Mouse (Mus musculus) forebrain, embryonic 13.5 days (tissue): Measurements from ENCODE around the gene Agpat3. TPM values are rescaled to one million over a fixed set of nuclear protein-coding genes. Genes with fewer than 3 reads are reported as not detected.

ENCODE experiments used
- ATAC-seq: fragments of 200-750 bp; cut with Nextera tagmentation; 2 replicates; pipeline ENCODE4 v1.8.0; 2017
- H3K27ac ChIP-seq: fragments of 300-500 bp; sonication (generic); 2 replicates; pipeline ENCODE4 v1.5.1; 2015; ENCODE audit warnings: inconsistent platforms, mild to moderate bottlenecking, moderate library complexity
- H3K27me3 ChIP-seq: fragments of 300-500 bp; sonication (generic); 2 replicates; pipeline ENCODE4 v1.6.1; 2015; ENCODE audit warnings: mild to moderate bottlenecking, inconsistent platforms
- H3K36me3 ChIP-seq: fragments of 300-500 bp; sonication (generic); 2 replicates; pipeline ENCODE4 v1.6.1; 2015; ENCODE audit warnings: mild to moderate bottlenecking, inconsistent platforms; ENCODE audit not compliant: poor library complexity, severe bottlenecking
- H3K4me1 ChIP-seq: fragments of 300-500 bp; sonication (generic); 2 replicates; pipeline ENCODE4 v1.6.1; 2015; ENCODE audit warnings: inconsistent platforms
- H3K4me2 ChIP-seq: fragments of 300-500 bp; sonication (generic); 2 replicates; pipeline ENCODE4 v1.6.1; 2015; ENCODE audit warnings: inconsistent platforms, mild to moderate bottlenecking, moderate library complexity
- H3K4me3 ChIP-seq: fragments of 300-500 bp; sonication (generic); 2 replicates; pipeline ENCODE4 v1.5.1; 2015; ENCODE audit warnings: mild to moderate bottlenecking, inconsistent platforms
- H3K9ac ChIP-seq: fragments of 300-500 bp; sonication (generic); 2 replicates; pipeline ENCODE4 v1.6.1; 2015; ENCODE audit warnings: mild to moderate bottlenecking, inconsistent platforms
- H3K9me3 ChIP-seq: fragments of 300-500 bp; sonication (generic); replicated peaks from 2 replicates; pipeline ENCODE4 v1.6.1; 2016; ENCODE audit warnings: inconsistent platforms
- WGBS: fragments of 180-500 bp; shearing (Covaris S2); methylation state at CpG from one replicate; pipeline ENCODE4 v1.1.7; 2015; 5-methylcytosine and 5-hydroxymethylcytosine counted together
- polyA plus RNA-seq: library from polyadenylated mRNA; unstranded; fragments of >200 nt; fragmentation: Nextera tagmentation; extraction: Ambion mirVana; gene quantifications from 2 replicates; pipeline ENCODE4 v1.2.1, GENCODE M21; 2015

Gene Agpat3
- polyA plus RNA-seq, 1 experiment from 2014 or later, result 50.0 TPM

DNA sequence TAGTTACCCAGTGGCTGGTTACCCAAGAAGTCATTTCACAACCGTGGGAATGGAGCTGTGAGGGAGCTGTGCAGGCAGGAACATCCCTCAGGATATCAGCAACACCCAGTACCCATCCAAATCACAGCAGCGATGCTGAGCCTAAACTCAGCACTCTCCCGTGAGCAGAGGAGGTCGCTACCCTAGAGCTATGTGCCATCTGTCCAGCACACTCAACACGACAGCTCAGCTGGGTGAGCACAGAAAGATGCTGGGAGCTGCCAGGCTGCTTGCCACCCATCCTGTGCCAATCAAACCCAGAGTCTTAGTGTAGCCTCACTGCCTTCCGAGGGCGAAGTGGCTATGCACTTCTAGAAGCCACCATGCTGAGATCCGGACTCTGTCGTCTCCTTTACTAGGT is 32.3 kb downstream of the Agpat3 start:
- Histone ChIP-seq H3K9ac (no peak overlapping the region), H3K27me3 (no peaks in the 10 kb centered on the region), H3K27ac (0 out of 2 replicates have a peak overlapping the region, but pooled peaks have one; percentile 31), H3K4me2 (no peak overlapping the region), H3K4me3 (no peak overlapping the region), H3K9me3 (no peaks in the 10 kb centered on the region), H3K36me3 (peaks cover 9% of the 10 kb centered on the region; the same call in 1 of the 2 replicates), H3K4me1 (peaks cover 27% of the 10 kb centered on the region)
- WGBS, result 82% methylated on average over 9 of the region's 9 CpGs
- peak; percentile 55; the same call in 1 of the 2 replicates for ATAC-seq

- no peaks in the 10 kb centered on the region for H3K9me3 ChIP-seq
- peaks cover 11% of the 10 kb centered on the region for H3K4me1 ChIP-seq
- 90% methylated on average over 11 of the region's 11 CpGs for WGBS
- H3K36me3 ChIP-seq, result peaks cover 4% of the 10 kb centered on the region
- H3K27ac ChIP-seq, result no peak overlapping the region
- H3K4me3 ChIP-seq, result no peak overlapping the region
- H3K4me2 ChIP-seq, result no peak overlapping the region
- ATAC-seq, result no peak
- no peaks in the 10 kb centered on the region for H3K27me3 ChIP-seq
- no peak overlapping the region for H3K9ac ChIP-seq
These were observed 34.9 kb downstream of the Agpat3 start for GRCm38 (mm10) chr10:78317270-78317923.

GRCm38 (mm10) chr10:78316228-78317087 is 35.8 kb downstream of the Agpat3 start:
- Histone ChIP-seq H3K4me2 (no peak overlapping the region), H3K9me3 (no peaks in the 10 kb centered on the region), H3K27me3 (no peaks in the 10 kb centered on the region), H3K27ac (no peak overlapping the region), H3K4me1 (0 out of 2 replicates have a peak, but pooled peaks cover 9% of the 10 kb centered on the region), H3K4me3 (no peak overlapping the region), H3K36me3 (peaks cover 6% of the 10 kb centered on the region), H3K9ac (no peak overlapping the region)
- ATAC-seq, result no peak
- WGBS, result 90% methylated on average over 15 of the region's 15 CpGs

DNA sequence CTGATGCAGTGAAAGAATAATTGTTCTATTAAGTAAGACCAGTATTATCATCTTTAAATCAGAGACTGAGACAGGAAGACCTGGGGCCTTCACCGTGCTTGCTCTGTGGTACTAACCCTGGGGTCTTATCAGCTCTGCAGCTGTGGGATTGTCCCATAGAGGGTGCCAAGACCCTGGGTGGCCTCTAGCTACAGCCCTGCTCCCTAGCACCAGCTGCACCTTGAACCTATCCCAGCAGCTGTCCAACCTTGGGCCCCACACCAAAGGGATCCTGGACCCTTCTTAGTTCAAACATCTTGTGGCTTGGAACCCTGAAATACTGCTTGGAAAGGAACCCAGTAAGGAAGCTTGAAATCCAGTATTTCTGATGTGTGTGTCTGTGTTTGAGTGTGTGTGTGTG is 37.1 kb downstream of the Agpat3 start:
- Histone ChIP-seq H3K27ac (no peak overlapping the region), H3K27me3 (no peaks in the 10 kb centered on the region), H3K9ac (no peak overlapping the region), H3K36me3 (peaks cover 6% of the 10 kb centered on the region), H3K4me3 (no peak overlapping the region), H3K4me1 (0 out of 2 replicates have a peak, but pooled peaks cover 6% of the 10 kb centered on the region), H3K9me3 (no peaks in the 10 kb centered on the region), H3K4me2 (no peak overlapping the region)
- ATAC-seq, result no peak
- WGBS, result 100% methylated on average over 1 of the region's 1 CpGs

- no peaks in the 10 kb centered on the region for H3K4me1 ChIP-seq
- 88% methylated on average over 13 of the region's 13 CpGs for WGBS
- no peak overlapping the region for H3K4me2 ChIP-seq
- no peak overlapping the region for H3K4me3 ChIP-seq
- no peak for ATAC-seq
- H3K27me3 ChIP-seq, result no peaks in the 10 kb centered on the region
- H3K9me3 ChIP-seq, result no peaks in the 10 kb centered on the region
- 0 out of 2 replicates have a peak overlapping the region, but pooled peaks have one; percentile 7 for H3K27ac ChIP-seq
- H3K36me3 ChIP-seq, result peaks cover 6% of the 10 kb centered on the region
- H3K9ac ChIP-seq, result no peak overlapping the region
These were observed 40.2 kb downstream of the Agpat3 start for GRCm38 (mm10) chr10:78311886-78312635.

- Histone ChIP-seq H3K36me3 (peaks cover 6% of the 10 kb centered on the region), H3K27ac (no peak overlapping the region), H3K4me2 (no peak overlapping the region), H3K9me3 (no peaks in the 10 kb centered on the region), H3K9ac (no peak overlapping the region), H3K27me3 (no peaks in the 10 kb centered on the region), H3K4me3 (no peak overlapping the region), H3K4me1 (no peaks in the 10 kb centered on the region)
- no peak for ATAC-seq
- WGBS, result 56% methylated on average over 5 of the region's 5 CpGs
These were observed 41.5 kb downstream of the Agpat3 start for GRCm38 (mm10) chr10:78310747-78311267.

DNA sequence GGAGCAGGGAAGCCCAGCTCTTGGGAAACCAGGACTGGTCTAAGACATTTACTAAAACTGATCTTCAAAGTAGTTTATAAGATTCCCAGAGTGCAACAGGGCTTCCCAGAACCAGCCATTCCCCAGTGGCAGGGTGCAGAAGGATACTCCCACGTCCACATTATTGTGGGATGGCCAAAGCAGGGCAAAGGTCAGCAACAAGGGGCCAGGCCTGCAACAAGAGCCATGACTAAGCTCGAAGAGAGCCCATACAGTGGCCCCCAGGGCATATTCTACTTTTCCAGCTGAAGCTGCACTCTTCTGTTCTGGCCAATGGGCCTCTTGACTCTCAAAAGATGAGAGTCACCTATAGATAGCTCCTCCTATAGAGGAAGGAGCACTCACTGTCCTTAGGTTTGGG is 43.7 kb downstream of the Agpat3 start:
- Histone ChIP-seq H3K27ac (no peak overlapping the region), H3K9ac (no peak overlapping the region)

GRCm38 (mm10) chr10:78307391-78307790 is 44.9 kb downstream of the Agpat3 start:
- no peak overlapping the region for H3K27ac ChIP-seq
- no peak overlapping the region for H3K4me2 ChIP-seq
- no peak overlapping the region for H3K4me3 ChIP-seq
- peaks cover 11% of the 10 kb centered on the region for H3K36me3 ChIP-seq
- no peaks in the 10 kb centered on the region for H3K27me3 ChIP-seq
- H3K9ac ChIP-seq, result no peak overlapping the region
- no peaks in the 10 kb centered on the region for H3K9me3 ChIP-seq
- WGBS, result 77% methylated on average over 3 of the region's 3 CpGs
- no peak for ATAC-seq
- H3K4me1 ChIP-seq, result no peaks in the 10 kb centered on the region

More for the DNA sequence above, 43.7 kb downstream of the Agpat3 start:
- H3K4me1 ChIP-seq, result no peaks in the 10 kb centered on the region
- WGBS, result 66% methylated on average over 2 of the region's 2 CpGs
- H3K36me3 ChIP-seq, result peaks cover 13% of the 10 kb centered on the region
- no peak overlapping the region for H3K4me3 ChIP-seq
- no peak for ATAC-seq
- no peaks in the 10 kb centered on the region for H3K9me3 ChIP-seq
- no peak overlapping the region for H3K4me2 ChIP-seq
- no peaks in the 10 kb centered on the region for H3K27me3 ChIP-seq

DNA sequence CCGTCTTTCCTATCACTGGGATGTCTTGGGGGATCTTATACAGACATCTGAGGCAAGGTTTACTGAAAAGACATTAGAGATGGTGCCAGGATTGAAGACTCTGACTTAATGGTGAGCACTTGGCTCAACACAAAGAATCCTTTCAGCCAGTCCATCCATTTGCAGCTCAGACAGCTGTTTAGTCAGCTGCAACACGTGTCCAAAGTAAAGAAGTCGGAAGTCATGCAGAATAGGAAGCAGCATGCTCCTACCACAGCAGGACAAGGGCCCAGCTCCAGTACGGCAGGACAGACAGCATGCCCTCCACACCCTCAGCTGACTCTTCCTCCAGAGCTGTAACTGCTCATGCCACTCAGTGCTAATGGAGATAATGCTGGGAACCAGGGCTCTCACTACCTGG is 46.3 kb downstream of the Agpat3 start:
- Histone ChIP-seq H3K4me1 (no peaks in the 10 kb centered on the region), H3K27me3 (no peaks in the 10 kb centered on the region), H3K4me2 (no peak overlapping the region), H3K9me3 (no peaks in the 10 kb centered on the region), H3K4me3 (no peak overlapping the region), H3K36me3 (peaks cover 9% of the 10 kb centered on the region; the same call in 1 of the 2 replicates), H3K27ac (no peak overlapping the region), H3K9ac (no peak overlapping the region)
- no peak for ATAC-seq
- WGBS, result 75% methylated on average over 4 of the region's 4 CpGs

DNA sequence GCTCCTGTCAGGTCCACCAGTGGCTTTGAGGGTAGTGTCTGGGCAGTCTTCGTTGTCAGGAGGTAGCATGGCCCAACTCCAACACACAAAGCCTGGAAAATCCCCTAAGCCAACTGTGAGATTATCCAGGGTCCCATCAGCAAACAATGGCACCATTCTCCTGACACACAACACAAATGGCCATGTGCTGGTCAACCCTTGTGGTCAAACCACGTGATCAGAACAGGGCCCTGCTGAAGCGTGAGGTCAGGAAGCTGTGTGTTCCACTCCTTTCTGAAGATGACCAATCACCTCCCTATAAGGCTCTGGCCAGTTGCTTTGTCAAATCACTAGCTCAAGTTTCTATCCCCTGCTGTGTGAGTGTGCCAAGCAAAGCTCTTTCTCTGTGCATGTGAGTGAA is 47.3 kb downstream of the Agpat3 start:
- Histone ChIP-seq H3K36me3 (peaks cover 9% of the 10 kb centered on the region; the same call in 1 of the 2 replicates), H3K4me3 (no peak overlapping the region), H3K9ac (no peak overlapping the region), H3K27me3 (no peaks in the 10 kb centered on the region), H3K4me1 (no peaks in the 10 kb centered on the region), H3K4me2 (no peak overlapping the region), H3K27ac (no peak overlapping the region), H3K9me3 (no peaks in the 10 kb centered on the region)
- no peak for ATAC-seq
- WGBS, result 60% methylated on average over 3 of the region's 3 CpGs

- WGBS, result 92% methylated on average over 7 of the region's 7 CpGs
These were observed 48.6 kb downstream of the Agpat3 start for GRCm38 (mm10) chr10:78303675-78304074.

More at GRCm38 (mm10) chr10:78303675-78304074, 48.6 kb downstream of the Agpat3 start:
- Histone ChIP-seq H3K4me2 (no peak overlapping the region), H3K9me3 (no peaks in the 10 kb centered on the region), H3K9ac (no peak overlapping the region), H3K27ac (no peak overlapping the region), H3K4me1 (no peaks in the 10 kb centered on the region), H3K36me3 (peaks cover 9% of the 10 kb centered on the region; the same call in 1 of the 2 replicates), H3K4me3 (no peak overlapping the region), H3K27me3 (no peaks in the 10 kb centered on the region)
- ATAC-seq, result no peak
